Mouse (Mus musculus): Measurements from ENCODE around the gene Cdc5l.
A peak's percentile ranks its signal among the peaks of the same experiment; 100 is the strongest.

DNA sequence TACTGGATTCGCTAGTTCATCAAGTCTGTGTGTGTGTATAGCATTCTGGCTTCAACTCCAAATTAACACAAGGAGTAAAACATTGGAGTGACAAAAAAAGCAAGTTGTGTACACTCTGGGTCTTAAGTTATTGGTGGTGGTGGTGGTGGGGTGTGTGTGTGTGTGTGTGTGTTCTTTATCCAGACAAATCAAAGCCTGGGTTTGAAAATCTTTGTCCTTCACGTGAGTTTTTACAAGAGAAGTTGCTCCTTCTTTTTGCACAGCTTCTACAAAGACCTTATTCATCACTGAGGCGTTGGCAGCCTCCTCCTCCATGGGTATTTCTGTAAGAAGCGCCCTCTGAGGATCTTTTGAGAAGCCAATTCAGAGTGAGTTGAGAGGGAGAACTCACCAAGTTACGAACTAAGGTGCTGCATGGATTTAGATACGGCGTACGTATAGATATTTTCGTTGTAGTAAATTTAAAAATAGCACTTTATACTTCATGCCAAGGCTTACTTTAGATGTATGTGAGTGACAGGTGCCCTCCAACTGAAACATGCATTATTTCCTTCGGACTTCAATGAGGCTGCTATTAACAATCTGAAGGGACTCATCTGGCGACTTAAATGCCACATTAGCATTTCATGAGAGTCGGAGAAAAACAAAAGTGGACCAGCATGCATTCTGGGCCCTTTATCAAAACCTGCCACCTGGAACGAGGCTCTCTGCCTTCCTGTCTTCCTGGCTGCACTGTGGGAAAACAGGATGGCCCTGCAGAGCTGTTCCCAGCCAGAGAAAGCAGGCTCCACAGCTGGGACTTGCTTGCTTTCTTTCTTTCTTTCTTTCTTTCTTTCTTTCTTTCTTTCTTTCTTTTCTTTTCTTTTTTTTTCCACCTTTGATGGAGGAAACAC is 23.0 kb upstream of the Cdc5l start:
- no peak for TF ChIP-seq CTCF (IDR thresholded peaks at IDR 0.05; ENCODE audit: low read depth, low read length)
- TF ChIP-seq EP300 (IDR thresholded peaks at IDR 0.05; ENCODE audit: insufficient read depth, low read depth, low read length): peak; percentile 99
- no peak for TF ChIP-seq POLR2A (IDR thresholded peaks at IDR 0.05; ENCODE audit: insufficient read depth, low read length)
